In genomic region chr4:115728721-115729120, GRCm38 (mm10) we compare ENCODE assay signal across 8 mouse cellular contexts. TPM values are rescaled to one million over a fixed set of nuclear protein-coding genes. Genes with fewer than 3 reads are reported as not detected.
DNase-seq lines count a peak whose midpoint lies in the region; ATAC-seq lines count a peak whose summit lies in the region.
"Had no signal": no experiment of that assay in that cellular context is flagged by ENCODE, and none has a peak within 500 bp of the region (broad histone marks: within the 10 kb centered on the region; RNA-seq: fewer than 3 reads in every experiment).

No protein-coding gene starts in this region.

- no peaks in the 10 kb centered on the region for H3K9me3 ChIP-seq in liver, embryonic 11.5 days (ENCODE audit: control insufficient read depth, low read length)
- H3K9me3 ChIP-seq: lung, embryonic 15.5 days had no signal

- no peak overlapping the region for H3K4me3 ChIP-seq in liver, embryonic 11.5 days (ENCODE audit: low read depth, low read length)
- H3K4me3 ChIP-seq: lung, embryonic 15.5 days had no signal

- DNase-seq in liver (peak; percentile 54), WW6 (ENCODE audit: low read depth, low spot score) (peak; percentile 26)
- no peak for DNase-seq in liver, embryonic 11.5 days (ENCODE audit: low spot score)
- peak; percentile 58 for DNase-seq in embryo, embryonic 9.5 days (ENCODE audit: extremely low spot score)
- DNase-seq in lung, postnatal 25 days (ENCODE audit: low spot score) = peak; percentile 31
- no peak for DNase-seq in frontal cortex, postnatal 10 days (ENCODE audit: low spot score in 2 of 2)

- no peaks in the 10 kb centered on the region for H3K36me3 ChIP-seq in liver, embryonic 11.5 days (ENCODE audit: control insufficient read depth, insufficient read depth, low read length)
- H3K36me3 ChIP-seq: lung, embryonic 15.5 days had no signal

- no peak overlapping the region for H3K27ac ChIP-seq in liver, embryonic 11.5 days (ENCODE audit: low read depth, low read length)
- H3K27ac ChIP-seq: lung, embryonic 15.5 days had no signal

- peaks cover 6% of the 10 kb centered on the region; the same call in 1 of the 2 replicates for H3K4me1 ChIP-seq in liver, embryonic 11.5 days (replicated peaks; ENCODE audit: control insufficient read depth, insufficient read depth, low read length)

- no peaks in the 10 kb centered on the region; the same call in 1 of the 2 replicates for H3K27me3 ChIP-seq in liver, embryonic 11.5 days (replicated peaks; ENCODE audit: control insufficient read depth, insufficient read depth, low read length)
- H3K27me3 ChIP-seq: lung, embryonic 15.5 days had no signal

- 11% methylated on average over 5 of the region's 5 CpGs for WGBS in liver, embryonic 11.5 days

- no peak overlapping the region for H3K4me2 ChIP-seq in liver, embryonic 11.5 days
- H3K4me2 ChIP-seq: lung, embryonic 15.5 days had no signal

- no peak overlapping the region for H3K9ac ChIP-seq in liver, embryonic 11.5 days (ENCODE audit: low read depth, low read length)
- H3K9ac ChIP-seq: lung, embryonic 15.5 days had no signal

- ATAC-seq in liver, embryonic 11.5 days (replicated peaks; ENCODE audit: low FRiP score) = no peak
- ATAC-seq in frontal cortex, adult (ENCODE audit: low TSS enrichment) = no peak

RNA-seq across cellular contexts. Expression of gene Efcab14, which starts 8.8 kb away (rescaled TPM):
- 34.9 and 38.7 TPM in 2 replicates for polyA plus RNA-seq in liver, embryonic 11.5 days (2014; fragmentation: Nextera tagmentation; extraction: Ambion mirVana)

RNA-seq across cellular contexts. Expression of gene Tex38, which starts 52.1 kb away (rescaled TPM):
- 0.22 TPM in 1 of 2 replicates, not detected in the other for polyA plus RNA-seq in liver, embryonic 11.5 days (2014; fragmentation: Nextera tagmentation; extraction: Ambion mirVana)

RNA-seq across cellular contexts. Expression of gene Atpaf1, which starts 55.9 kb away (rescaled TPM):
- polyA plus RNA-seq in liver, embryonic 11.5 days (2014; fragmentation: Nextera tagmentation; extraction: Ambion mirVana) = 42.1 and 48.7 TPM in 2 replicates

Comparison
In these comparisons a context has a peak if more than half of its experiments do, and no peak if none do; other contexts are left out.
1. DNase-seq: peak in liver (single experiment), WW6 (single experiment), embryo, embryonic 9.5 days (single experiment) and lung, postnatal 25 days (single experiment); none in liver, embryonic 11.5 days (single experiment) and frontal cortex, postnatal 10 days (0 of 2).